Mouse (Mus musculus) brain, embryonic 18.5 days (tissue): ENCODE measurements around the gene Helt.
"Not testable (repeated sequence)": the region's sequence is repeated elsewhere in the genome, so short reads cannot be mapped to it uniquely, and the experiment has no call there.

Experiments used
- DNase-seq: peaks from one replicate; pipeline ENCODE4 v3.0.0-alpha.2; 2012; ENCODE audit warnings: low read depth, low spot score

The Helt gene

GRCm38 (mm10) chr8:46296551-46296950, 2.1 kb upstream of the Helt start:
- no peak for DNase-seq

GRCm38 (mm10) chr8:46295951-46296350, 1.5 kb upstream of the Helt start:
- no peak for DNase-seq

- DNase-seq, result no peak
These were observed 647 bp upstream of the Helt start for GRCm38 (mm10) chr8:46295101-46295534.

- DNase-seq, result no peak
These were observed 725 bp downstream of the Helt start for GRCm38 (mm10) chr8:46293741-46294151.

- no peak for DNase-seq
These were observed 1.3 kb downstream of the Helt start for GRCm38 (mm10) chr8:46293201-46293600.

- DNase-seq, result no peak
These were observed 2.4 kb downstream of the Helt start for GRCm38 (mm10) chr8:46291931-46292675.

- DNase-seq, result no peak
These were observed 5.2 kb downstream of the Helt start for GRCm38 (mm10) chr8:46289274-46289673.

- no peak for DNase-seq
These were observed 6.5 kb downstream of the Helt start for GRCm38 (mm10) chr8:46288021-46288420.

GRCm38 (mm10) chr8:46285980-46286379, 8.5 kb downstream of the Helt start:
- no peak for DNase-seq

GRCm38 (mm10) chr8:46281536-46281935, 12.9 kb downstream of the Helt start:
- no peak for DNase-seq

- DNase-seq, result no peak
These were observed 17.5 kb downstream of the Helt start for GRCm38 (mm10) chr8:46276939-46277338.

GRCm38 (mm10) chr8:46270741-46271140, 23.7 kb downstream of the Helt start:
- no peak for DNase-seq

- DNase-seq, result no peak
These were observed 24.3 kb downstream of the Helt start for GRCm38 (mm10) chr8:46270147-46270546.

- DNase-seq, result no peak
These were observed 27.7 kb downstream of the Helt start for GRCm38 (mm10) chr8:46266801-46267200.

GRCm38 (mm10) chr8:46264206-46264605, 30.3 kb downstream of the Helt start:
- not testable (repeated sequence) for DNase-seq

- DNase-seq, result no peak
These were observed 36.4 kb downstream of the Helt start for GRCm38 (mm10) chr8:46257921-46258682.

GRCm38 (mm10) chr8:46252456-46252855, 42.0 kb downstream of the Helt start:
- DNase-seq, result no peak

GRCm38 (mm10) chr8:46251561-46251960, 42.9 kb downstream of the Helt start:
- no peak for DNase-seq

GRCm38 (mm10) chr8:46246346-46246745, 48.1 kb downstream of the Helt start:
- DNase-seq, result no peak

GRCm38 (mm10) chr8:46242946-46243345, 51.5 kb downstream of the Helt start:
- no peak for DNase-seq
